Mouse (Mus musculus) hindbrain, embryonic 14.5 days (tissue): ENCODE data around the gene Mast1. TPM values are rescaled to one million over a fixed set of nuclear protein-coding genes. Genes with fewer than 3 reads are reported as not detected.

ENCODE experiments used
- ATAC-seq: fragments of 200-750 bp; cut with Nextera tagmentation; 2 replicates; pipeline ENCODE4 v1.8.0; 2017; ENCODE audit warnings: moderate number of reproducible peaks, mild to moderate bottlenecking, moderate TSS enrichment, moderate library complexity; ENCODE audit not compliant: low FRiP score
- DNase-seq: peaks from one replicate; pipeline ENCODE4 v3.0.0-alpha.2; 2015; ENCODE audit warnings: low spot score
- H3K27ac ChIP-seq: fragments of 300-500 bp; sonication (generic); 2 replicates; pipeline ENCODE4 v1.5.1; 2014; ENCODE audit warnings: mild to moderate bottlenecking, moderate library complexity
- H3K27me3 ChIP-seq: fragments of 300-500 bp; sonication (generic); 2 replicates; pipeline ENCODE4 v1.6.1; 2014; ENCODE audit warnings: mild to moderate bottlenecking, low read length, mixed read lengths; ENCODE audit not compliant: control insufficient read depth, insufficient read depth
- H3K36me3 ChIP-seq: fragments of 300-500 bp; sonication (generic); replicated peaks from 2 replicates; pipeline ENCODE4 v1.6.1; 2014; ENCODE audit not compliant: control insufficient read depth, insufficient read depth
- H3K4me1 ChIP-seq: fragments of 300-500 bp; sonication (generic); replicated peaks from 2 replicates; pipeline ENCODE4 v1.6.1; 2014; ENCODE audit warnings: antibody characterized with exemption, low read length, mixed read lengths; ENCODE audit not compliant: control insufficient read depth, insufficient read depth
- H3K4me2 ChIP-seq: fragments of 300-500 bp; sonication (generic); replicated peaks from 2 replicates; pipeline ENCODE4 v1.6.1; 2014; ENCODE audit warnings: mild to moderate bottlenecking, moderate library complexity
- H3K4me3 ChIP-seq: fragments of 300-500 bp; sonication (generic); replicated peaks from 2 replicates; pipeline ENCODE4 v1.5.1; 2014; ENCODE audit warnings: mild to moderate bottlenecking, low read length
- H3K9ac ChIP-seq: fragments of 300-500 bp; sonication (generic); 2 replicates; pipeline ENCODE4 v1.6.1; 2014
- H3K9me3 ChIP-seq: fragments of 300-500 bp; sonication (generic); 2 replicates; pipeline ENCODE4 v1.6.1; 2016; ENCODE audit warnings: low read length; ENCODE audit not compliant: control insufficient read depth
- WGBS: fragments of 180-500 bp; shearing (Covaris S2); extraction: QIAGEN DNeasy Blood & Tissue Kit; methylation state at CpG from one replicate; pipeline ENCODE4 v1.1.7; 2014; 5-methylcytosine and 5-hydroxymethylcytosine counted together
- polyA plus RNA-seq: library from polyadenylated mRNA; unstranded; fragments of >200 nt; fragmentation: Nextera tagmentation; extraction: Ambion mirVana; gene quantifications from 2 replicates; pipeline ENCODE4 v1.2.1, GENCODE M21; 2014

The Mast1 gene
- polyA plus RNA-seq, 1 experiment from 2014 or later, result 69.7 TPM

- no peak for DNase-seq
- Histone ChIP-seq H3K4me1 (0 out of 2 replicates have a peak, but pooled peaks cover 4% of the 10 kb centered on the region), H3K4me2 (no peak overlapping the region), H3K27me3 (peaks cover 46% of the 10 kb centered on the region), H3K9ac (no peak overlapping the region), H3K36me3 (peaks cover 89% of the 10 kb centered on the region), H3K27ac (no peak overlapping the region), H3K4me3 (no peak overlapping the region), H3K9me3 (no peaks in the 10 kb centered on the region)
- no peak for ATAC-seq
- WGBS, result 29% methylated on average over 4 of the region's 4 CpGs
These were observed 23.2 kb downstream of the Mast1 start for GRCm38 (mm10) chr8:84913960-84914359.

GRCm38 (mm10) chr8:84913502-84913900, 23.7 kb downstream of the Mast1 start:
- no peak for ATAC-seq
- no peak for DNase-seq
- H3K4me2 ChIP-seq, result peak overlapping the region; percentile 45
- peak overlapping the region; percentile 21 for H3K4me3 ChIP-seq
- H3K27me3 ChIP-seq, result peaks cover 46% of the 10 kb centered on the region
- H3K4me1 ChIP-seq, result peaks cover 7% of the 10 kb centered on the region; the same call in 1 of the 2 replicates
- peaks cover 84% of the 10 kb centered on the region for H3K36me3 ChIP-seq
- H3K9ac ChIP-seq, result peak overlapping the region; percentile 13; the same call in 1 of the 2 replicates
- WGBS, result 16% methylated on average over 9 of the region's 9 CpGs
- H3K27ac ChIP-seq, result no peak overlapping the region
- no peaks in the 10 kb centered on the region for H3K9me3 ChIP-seq

GRCm38 (mm10) chr8:84912895-84913501, 24.2 kb downstream of the Mast1 start:
- H3K27ac ChIP-seq, result no peak overlapping the region
- WGBS, result 4% methylated on average over 55 of the region's 55 CpGs
- peak overlapping the region; percentile 45 for H3K4me2 ChIP-seq
- H3K36me3 ChIP-seq, result peaks cover 79% of the 10 kb centered on the region
- peak overlapping the region; percentile 13; the same call in 1 of the 2 replicates for H3K9ac ChIP-seq
- peak overlapping the region; percentile 21 for H3K4me3 ChIP-seq
- H3K9me3 ChIP-seq, result no peaks in the 10 kb centered on the region
- H3K27me3 ChIP-seq, result peaks cover 46% of the 10 kb centered on the region
- ATAC-seq (no peak), DNase-seq (no peak)
- peaks cover 9% of the 10 kb centered on the region; the same call in 1 of the 2 replicates for H3K4me1 ChIP-seq

- Histone ChIP-seq H3K4me2 (peak overlapping the region; percentile 45; the same call in 1 of the 2 replicates), H3K27me3 (peaks cover 46% of the 10 kb centered on the region), H3K9ac (no peak overlapping the region), H3K4me1 (peaks cover 9% of the 10 kb centered on the region; the same call in 1 of the 2 replicates), H3K27ac (no peak overlapping the region), H3K36me3 (peaks cover 73% of the 10 kb centered on the region), H3K9me3 (no peaks in the 10 kb centered on the region), H3K4me3 (no peak overlapping the region)
- 24% methylated on average over 27 of the region's 27 CpGs for WGBS
- DNase-seq (no peak), ATAC-seq (no peak)
These were observed 24.8 kb downstream of the Mast1 start for GRCm38 (mm10) chr8:84912391-84912790.

GRCm38 (mm10) chr8:84911854-84912253, 25.3 kb downstream of the Mast1 start:
- H3K9ac ChIP-seq, result no peak overlapping the region
- ATAC-seq (no peak), DNase-seq (no peak)
- H3K9me3 ChIP-seq, result no peaks in the 10 kb centered on the region
- 83% methylated on average over 9 of the region's 9 CpGs for WGBS
- H3K4me2 ChIP-seq, result no peak overlapping the region
- H3K27ac ChIP-seq, result no peak overlapping the region
- H3K4me1 ChIP-seq, result peaks cover 9% of the 10 kb centered on the region; the same call in 1 of the 2 replicates
- H3K4me3 ChIP-seq, result no peak overlapping the region
- peaks cover 46% of the 10 kb centered on the region for H3K27me3 ChIP-seq
- H3K36me3 ChIP-seq, result peaks cover 68% of the 10 kb centered on the region

- H3K4me2 ChIP-seq, result no peak overlapping the region
- H3K27me3 ChIP-seq, result peaks cover 35% of the 10 kb centered on the region
- peaks cover 9% of the 10 kb centered on the region; the same call in 1 of the 2 replicates for H3K4me1 ChIP-seq
- H3K4me3 ChIP-seq, result no peak overlapping the region
- no peaks in the 10 kb centered on the region for H3K9me3 ChIP-seq
- ATAC-seq, result no peak
- no peak for DNase-seq
- H3K36me3 ChIP-seq, result peaks cover 55% of the 10 kb centered on the region
- WGBS, result 90% methylated on average over 6 of the region's 6 CpGs
- H3K9ac ChIP-seq, result no peak overlapping the region
- H3K27ac ChIP-seq, result no peak overlapping the region
These were observed 26.6 kb downstream of the Mast1 start for GRCm38 (mm10) chr8:84910551-84910950.

GRCm38 (mm10) chr8:84909949-84910348, 27.2 kb downstream of the Mast1 start:
- Histone ChIP-seq H3K27me3 (peaks cover 29% of the 10 kb centered on the region), H3K9me3 (no peaks in the 10 kb centered on the region)

GRCm38 (mm10) chr8:84909162-84909767, 27.9 kb downstream of the Mast1 start:
- ATAC-seq (no peak), DNase-seq (no peak)
- H3K4me1 ChIP-seq, result peaks cover 9% of the 10 kb centered on the region; the same call in 1 of the 2 replicates
- peaks cover 42% of the 10 kb centered on the region for H3K36me3 ChIP-seq
- H3K27me3 ChIP-seq, result peaks cover 22% of the 10 kb centered on the region
- H3K4me2 ChIP-seq, result peak overlapping the region; percentile 58
- H3K27ac ChIP-seq, result no peak overlapping the region
- WGBS, result 50% methylated on average over 20 of the region's 20 CpGs
- peak overlapping the region; percentile 51; the same call in 1 of the 2 replicates for H3K9ac ChIP-seq
- no peaks in the 10 kb centered on the region for H3K9me3 ChIP-seq
- H3K4me3 ChIP-seq, result peak overlapping the region; percentile 32

More at GRCm38 (mm10) chr8:84909949-84910348, 27.2 kb downstream of the Mast1 start:
- Histone ChIP-seq H3K9ac (no peak overlapping the region), H3K4me3 (no peak overlapping the region), H3K4me2 (no peak overlapping the region), H3K36me3 (peaks cover 49% of the 10 kb centered on the region), H3K27ac (no peak overlapping the region), H3K4me1 (peaks cover 9% of the 10 kb centered on the region; the same call in 1 of the 2 replicates)
- DNase-seq (no peak), ATAC-seq (no peak)
- WGBS, result 88% methylated on average over 5 of the region's 5 CpGs

- H3K27me3 ChIP-seq, result peaks cover 20% of the 10 kb centered on the region
These were observed 28.6 kb downstream of the Mast1 start, which contains the start of gene Dnase2a for GRCm38 (mm10) chr8:84908421-84909161. Gene Dnase2a (plus strand): TSS chr8:84908560.

More at GRCm38 (mm10) chr8:84908421-84909161, 28.6 kb downstream of the Mast1 start, which contains the start of gene Dnase2a:
- Histone ChIP-seq H3K4me2 (peak within 1 kb of the TSS; percentile 58), H3K36me3 (peaks cover 36% of the 10 kb centered on the region), H3K27ac (no peak within 1 kb of the TSS), H3K9ac (peak within 1 kb of the TSS; percentile 51; the same call in 1 of the 2 replicates), H3K4me3 (peak within 1 kb of the TSS; percentile 32), H3K9me3 (no peaks in the 10 kb centered on the region), H3K4me1 (peaks cover 10% of the 10 kb centered on the region)
- DNase-seq (peak; percentile 82), ATAC-seq (peak; percentile 79)
- WGBS, result 2% methylated on average over 45 of the region's 45 CpGs
